ENCODE assay signal across 8 mouse cellular contexts in genomic region chr2:72620182-72620652, GRCm38 (mm10).
DNase-seq lines count a peak whose midpoint lies in the region; ATAC-seq and TF ChIP-seq lines count a peak whose summit lies in the region.

No protein-coding gene starts in this region.

- H3K36me3 ChIP-seq in megakaryocyte, embryonic 14.5 days (replicated peaks; ENCODE audit: low read length): no peaks in the 10 kb centered on the region
- no peaks in the 10 kb centered on the region for H3K36me3 ChIP-seq in heart, embryonic 15.5 days
- no peaks in the 10 kb centered on the region for H3K36me3 ChIP-seq in liver, embryonic 15.5 days (replicated peaks)
- no peaks in the 10 kb centered on the region for H3K36me3 ChIP-seq in stomach, postnatal 0 days (ENCODE audit: control insufficient read depth, insufficient read depth, low read length)

- no peak for TF ChIP-seq EP300 in stomach, postnatal 0 days (optimal IDR thresholded peaks at IDR 0.05)

- H3K9me3 ChIP-seq in megakaryocyte, embryonic 14.5 days: no peaks in the 10 kb centered on the region
- H3K9me3 ChIP-seq in heart, embryonic 15.5 days (replicated peaks): no peaks in the 10 kb centered on the region
- no peaks in the 10 kb centered on the region for H3K9me3 ChIP-seq in liver, embryonic 15.5 days (replicated peaks)
- H3K9me3 ChIP-seq in stomach, postnatal 0 days (ENCODE audit: control insufficient read depth, low read length): no peaks in the 10 kb centered on the region

- peak overlapping the region; percentile 26 for H3K9ac ChIP-seq in heart, embryonic 15.5 days
- no peak overlapping the region for H3K9ac ChIP-seq in liver, embryonic 15.5 days
- peak overlapping the region; percentile 38; the same call in 1 of the 2 replicates for H3K9ac ChIP-seq in stomach, postnatal 0 days (ENCODE audit: low read length)

- H3K4me3 ChIP-seq in megakaryocyte, embryonic 14.5 days (replicated peaks): peak overlapping the region; percentile 87
- peak overlapping the region; percentile 35 for H3K4me3 ChIP-seq in heart, embryonic 15.5 days
- H3K4me3 ChIP-seq in liver, embryonic 15.5 days (replicated peaks): no peak overlapping the region
- peak overlapping the region; percentile 23 for H3K4me3 ChIP-seq in stomach, postnatal 0 days (ENCODE audit: low read depth, low read length)

- H3K27me3 ChIP-seq in megakaryocyte, embryonic 14.5 days (replicated peaks): peaks cover 8% of the 10 kb centered on the region
- 0 out of 2 replicates have a peak, but pooled peaks cover 7% of the 10 kb centered on the region for H3K27me3 ChIP-seq in heart, embryonic 15.5 days
- H3K27me3 ChIP-seq in liver, embryonic 15.5 days: no peaks in the 10 kb centered on the region
- no peaks in the 10 kb centered on the region for H3K27me3 ChIP-seq in stomach, postnatal 0 days (ENCODE audit: control insufficient read depth, insufficient read depth, low read length)

- H3K27ac ChIP-seq in heart, embryonic 15.5 days: no peak overlapping the region
- no peak overlapping the region for H3K27ac ChIP-seq in liver, embryonic 15.5 days (replicated peaks)
- no peak overlapping the region for H3K27ac ChIP-seq in stomach, postnatal 0 days (replicated peaks)

- DNase-seq in stomach, postnatal 0 days (ENCODE audit: low spot score): no peak
- no peak for DNase-seq in ovary, postnatal 14 days (ENCODE audit: low spot score)
- no peak for DNase-seq in cerebellum, adult 8-10 months
- no peak for DNase-seq in testis, postnatal 10 days (ENCODE audit: low spot score)

- H3K4me1 ChIP-seq in megakaryocyte, embryonic 14.5 days: peaks cover 32% of the 10 kb centered on the region
- peaks cover 12% of the 10 kb centered on the region for H3K4me1 ChIP-seq in heart, embryonic 15.5 days (replicated peaks)
- H3K4me1 ChIP-seq in liver, embryonic 15.5 days (replicated peaks): peaks cover 7% of the 10 kb centered on the region
- H3K4me1 ChIP-seq in stomach, postnatal 0 days (replicated peaks; ENCODE audit: control insufficient read depth, insufficient read depth): no peaks in the 10 kb centered on the region; the same call in 1 of the 2 replicates

- peak; percentile 50 for TF ChIP-seq CTCF in stomach, postnatal 0 days (IDR thresholded peaks at IDR 0.05; ENCODE audit: low read depth)

- 7% methylated on average over 9 of the region's 9 CpGs for WGBS in heart, embryonic 15.5 days
- WGBS in liver, embryonic 15.5 days (ENCODE audit: insufficient replicate concordance): 8% methylated on average over 9 of the region's 9 CpGs
- WGBS in stomach, postnatal 0 days: 10% methylated on average over 9 of the region's 9 CpGs

- ATAC-seq in megakaryocyte, adult 5-6 weeks (ENCODE audit: poor library complexity, severe bottlenecking): no peak
- ATAC-seq in heart, embryonic 15.5 days (replicated peaks; ENCODE audit: insufficient number of reproducible peaks, insufficient read depth, low FRiP score, low read depth): no peak
- no peak for ATAC-seq in liver, embryonic 15.5 days (ENCODE audit: insufficient read depth)
- ATAC-seq in stomach, postnatal 0 days (ENCODE audit: low FRiP score, low TSS enrichment): no peak

- peak overlapping the region; percentile 57 for H3K4me2 ChIP-seq in heart, embryonic 15.5 days
- H3K4me2 ChIP-seq in liver, embryonic 15.5 days: peak overlapping the region; percentile 23; the same call in 1 of the 2 replicates
- H3K4me2 ChIP-seq in stomach, postnatal 0 days (replicated peaks; ENCODE audit: low read depth): peak overlapping the region; percentile 49
